Mouse (Mus musculus): Measurements from ENCODE around the gene Usp49. TPM values are rescaled to one million over a fixed set of nuclear protein-coding genes. Genes with fewer than 3 reads are reported as not detected.

The Usp49 gene
- total RNA-seq, 4 experiments from 2014 or later = 2.0 to 3.4 (median 3.2) TPM

DNA sequence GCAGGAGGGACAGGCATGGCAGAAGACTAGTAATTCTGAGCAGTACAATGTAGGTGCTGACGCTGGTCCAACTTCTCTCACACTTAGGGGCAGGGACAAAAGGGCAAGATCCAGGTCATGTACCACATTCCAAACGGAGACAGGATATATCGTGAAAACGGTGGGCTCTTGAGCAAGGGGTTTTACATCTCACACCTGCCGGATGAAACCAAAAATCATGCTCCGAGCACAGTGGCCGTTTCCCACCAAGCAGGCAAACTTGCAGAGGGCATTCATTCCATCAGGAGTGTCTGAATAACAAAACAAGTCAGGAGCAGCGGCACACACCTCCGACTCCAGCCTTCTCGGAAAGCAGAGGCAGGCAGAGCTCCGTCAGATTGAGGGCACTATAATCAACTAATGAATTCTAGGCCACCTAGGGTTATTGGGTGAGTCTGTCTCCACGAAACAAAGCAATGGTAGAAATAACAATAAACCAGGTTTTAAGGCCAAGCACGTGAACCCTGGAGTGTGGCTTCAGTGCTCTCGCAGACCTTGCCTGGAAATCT, 105.1 kb downstream of the Usp49 start:
- DNase-seq (ENCODE audit: low spot score in 2 of 2) = no peak

Other genes with a start within 250 kb of the Usp49 start
- gene Guca1b, start 245.3 kb upstream of the Usp49 start, total RNA-seq (2022) = under 1 TPM in 3 of 4 experiments, not detected in 1; 0.16 to 0.36 (median 0.34) TPM
- under 1 TPM in 1 of 4 experiments, not detected in 3; 0.35 TPM for gene Guca1a, start 230.1 kb upstream of the Usp49 start, total RNA-seq (2022)
- under 1 TPM in 3 of 4 experiments, not detected in 1; 0.16 to 0.64 (median 0.19) TPM for gene AI661453, start 194.1 kb upstream of the Usp49 start, total RNA-seq (2022)
- not detected for gene 1700001C19Rik, start 193.3 kb upstream of the Usp49 start, total RNA-seq (2022)
- gene Taf8, start 128.4 kb upstream of the Usp49 start, total RNA-seq (2022) = 10 to 100 TPM; 10.0 to 12.6 (median 11.2) TPM
- 10 to 100 TPM; 12.2 to 19.2 (median 16.1) TPM for gene Ccnd3, start 125.6 kb upstream of the Usp49 start, total RNA-seq (2022)
- 10 to 100 TPM; 13.8 to 16.5 (median 14.2) TPM for gene Bysl, start 19.2 kb upstream of the Usp49 start, total RNA-seq (2022)
- gene Med20, start 19.1 kb upstream of the Usp49 start, total RNA-seq (2022) = 10 to 100 TPM; 13.3 to 19.3 (median 18.1) TPM
- gene Gm20517, start 19.1 kb upstream of the Usp49 start, total RNA-seq (2022) = 1 to 10 TPM in 3 of 4 experiments, under 1 TPM in 1; 0.77 to 2.8 (median 1.6) TPM
- 100 to 1,000 TPM; 106 to 129 (median 114) TPM for gene Tomm6, start 57.7 kb downstream of the Usp49 start, total RNA-seq (2022)
- 1 to 10 TPM; 4.3 to 6.0 (median 5.2) TPM for gene Frs3, start 58.3 kb downstream of the Usp49 start, total RNA-seq (2022)
- gene Gm21981, start 63.8 kb downstream of the Usp49 start, total RNA-seq (2022) = under 1 TPM in 2 of 4 experiments, not detected in 2; 0.17 to 0.39 TPM
- 1 to 10 TPM in 3 of 4 experiments, under 1 TPM in 1; 0.56 to 3.3 (median 2.3) TPM for gene Prickle4, start 64.0 kb downstream of the Usp49 start, total RNA-seq (2022)
- gene Pgc, start 96.2 kb downstream of the Usp49 start, total RNA-seq (2022) = not detected
- gene Tfeb, start 106.3 kb downstream of the Usp49 start, total RNA-seq (2022) = 100 to 1,000 TPM; 102 to 107 (median 103) TPM
- 1 to 10 TPM in 1 of 4 experiments, under 1 TPM in 3; 0.32 to 1.4 (median 0.55) TPM for gene Mdfi, start 204.0 kb downstream of the Usp49 start, total RNA-seq (2022)